ENCODE assay signal across 8 mouse cellular contexts in genomic region chr7:25004806-25005205, GRCm38 (mm10). TPM values are rescaled to one million over a fixed set of nuclear protein-coding genes. Genes with fewer than 3 reads are reported as not detected.
DNase-seq lines count a peak whose midpoint lies in the region; ATAC-seq and TF ChIP-seq lines count a peak whose summit lies in the region.

No protein-coding gene starts in this region.

- no peak for TF ChIP-seq POLR2A in cerebellum, adult 2 months (IDR thresholded peaks at IDR 0.05; ENCODE audit: borderline replicate concordance, insufficient read depth, low read length)
- no peak for TF ChIP-seq POLR2A in spleen, adult 2 months (IDR thresholded peaks at IDR 0.05; ENCODE audit: low read depth, low read length)

- H3K4me1 ChIP-seq in cerebellum, adult 2 months (ENCODE audit: control insufficient read depth, insufficient read depth, low read length), result peaks cover 28% of the 10 kb centered on the region
- peaks cover 5% of the 10 kb centered on the region; the same call in 1 of the 2 replicates for H3K4me1 ChIP-seq in spleen, adult 2 months (ENCODE audit: control insufficient read depth, insufficient read depth, insufficient read length)
- peaks cover 10% of the 10 kb centered on the region; the same call in 1 of the 2 replicates for H3K4me1 ChIP-seq in intestine, embryonic 15.5 days (replicated peaks)

- H3K9ac ChIP-seq in intestine, embryonic 15.5 days, result no peak overlapping the region

- H3K27ac ChIP-seq in cerebellum, adult 2 months (ENCODE audit: insufficient read depth, low read length), result peak overlapping the region; percentile 84; the same call in 1 of the 2 replicates
- no peak overlapping the region for H3K27ac ChIP-seq in spleen, adult 2 months (ENCODE audit: insufficient read depth, low read length)
- no peak overlapping the region for H3K27ac ChIP-seq in intestine, embryonic 15.5 days

- H3K9me3 ChIP-seq in intestine, embryonic 15.5 days, result no peaks in the 10 kb centered on the region

- no peaks in the 10 kb centered on the region for H3K36me3 ChIP-seq in spleen, adult 2 months (ENCODE audit: control insufficient read depth, insufficient read depth, low read length)
- H3K36me3 ChIP-seq in intestine, embryonic 15.5 days, result no peaks in the 10 kb centered on the region

- no peak for TF ChIP-seq CTCF in cerebellum, adult 2 months (IDR thresholded peaks at IDR 0.05; ENCODE audit: borderline replicate concordance, insufficient read depth, low read depth, low read length)
- no peak for TF ChIP-seq CTCF in spleen, adult 2 months (IDR thresholded peaks at IDR 0.05; ENCODE audit: extremely low read depth, insufficient read depth, insufficient read length, insufficient replicate concordance)

- ATAC-seq in intestine, embryonic 15.5 days, result no peak
- no peak for ATAC-seq in activated CD4-positive, CD25-positive, alpha-beta regulatory T cell, adult 4 months

- H3K27me3 ChIP-seq in cerebellum, adult 2 months (ENCODE audit: control insufficient read depth, insufficient read depth, low read length), result no peaks in the 10 kb centered on the region
- peaks cover 17% of the 10 kb centered on the region for H3K27me3 ChIP-seq in spleen, adult 2 months (ENCODE audit: control insufficient read depth, insufficient read depth, low read length)
- H3K27me3 ChIP-seq in intestine, embryonic 15.5 days (replicated peaks), result peaks cover 56% of the 10 kb centered on the region

- H3K4me3 ChIP-seq in cerebellum, adult 2 months (replicated peaks; ENCODE audit: insufficient read depth, low read depth, low read length), result peak overlapping the region; percentile 78
- H3K4me3 ChIP-seq in spleen, adult 2 months (ENCODE audit: extremely low read depth, insufficient read depth, insufficient read length), result peak overlapping the region; percentile 37
- peak overlapping the region; percentile 35; the same call in 1 of the 2 replicates for H3K4me3 ChIP-seq in intestine, embryonic 15.5 days (replicated peaks)

- no peak overlapping the region for H3K4me2 ChIP-seq in intestine, embryonic 15.5 days (replicated peaks)

- 9% methylated on average over 7 of the region's 9 CpGs for WGBS in cerebellum, adult 2 months
- WGBS in spleen, adult 2 months, result 48% methylated on average over 7 of the region's 9 CpGs
- 29% methylated on average over 7 of the region's 9 CpGs for WGBS in intestine, embryonic 15.5 days

- DNase-seq in cerebellum, adult 2 months, result peak in 1 of 2 experiments; percentile 53
- no peak for DNase-seq in cerebellum, postnatal 4 days (ENCODE audit: low spot score in 2 of 2)
- DNase-seq in spleen, adult 2 months (ENCODE audit: low read depth in 1 of 2, low spot score in 2 of 2), result no peak
- DNase-seq in spleen, adult 12 weeks (ENCODE audit: low spot score), result no peak
- no peak for DNase-seq in lung, postnatal 4 days
- DNase-seq in retina, embryonic 14.5 days (ENCODE audit: low spot score), result no peak

RNA-seq across cellular contexts. Expression of gene Atp1a3, which starts 1.0 kb away (rescaled TPM):
- 1,466 and 1,473 TPM in 2 replicates for polyA plus RNA-seq in cerebellum, adult 2 months (2012; rRNA removed)
- polyA plus RNA-seq in spleen, adult 2 months (2012; rRNA removed), result 11.2 and 16.0 TPM in 2 replicates
- polyA plus RNA-seq in intestine, embryonic 15.5 days (2015; fragmentation: Nextera tagmentation; extraction: Ambion mirVana), result 3.8 TPM in 2 replicates
- under 1 TPM; 0.65 to 0.92 TPM for polyA plus RNA-seq in activated CD4-positive, CD25-positive, alpha-beta regulatory T cell, adult 4 months (2017; shearing (Covaris generic))

RNA-seq across cellular contexts. Expression of gene Rabac1, which starts 32.3 kb away (rescaled TPM):
- 637 and 648 TPM in 2 replicates for polyA plus RNA-seq in cerebellum, adult 2 months (2012; rRNA removed)
- polyA plus RNA-seq in spleen, adult 2 months (2012; rRNA removed), result 361 and 478 TPM in 2 replicates
- 123 and 157 TPM in 2 replicates for polyA plus RNA-seq in intestine, embryonic 15.5 days (2015; fragmentation: Nextera tagmentation; extraction: Ambion mirVana)
- 100 to 1,000 TPM; 190 to 202 TPM for polyA plus RNA-seq in activated CD4-positive, CD25-positive, alpha-beta regulatory T cell, adult 4 months (2017; shearing (Covaris generic))

Comparison
In these comparisons a context has a peak if more than half of its experiments do, and no peak if none do; other contexts are left out.
1. RNA of gene Atp1a3, which starts 1.0 kb away (polyA plus RNA-seq): 1,466 to 1,473 TPM in cerebellum, adult 2 months; 11.2 to 16.0 TPM in spleen, adult 2 months, 3.8 TPM in intestine, embryonic 15.5 days and 0.65 to 0.92 TPM in activated CD4-positive, CD25-positive, alpha-beta regulatory T cell, adult 4 months; every median in the first group is over 10 times any median in the second.
2. Peak in every context shown above with its lines, with median percentiles within 50 percentile points of each other: H3K4me3 ChIP-seq.